Mouse (Mus musculus) hindbrain, embryonic 16.5 days (tissue): ENCODE measurements around the gene Filip1l. TPM values are rescaled to one million over a fixed set of nuclear protein-coding genes. Genes with fewer than 3 reads are reported as not detected.
A peak's percentile ranks its signal among the peaks of the same experiment; 100 is the strongest.

Source experiments
- ATAC-seq: fragments of 200-750 bp; cut with Nextera tagmentation; 2 replicates; pipeline ENCODE4 v1.8.0; 2017; ENCODE audit warnings: moderate TSS enrichment, moderate library complexity
- H3K27ac ChIP-seq: fragments of 300-500 bp; sonication (generic); 2 replicates; pipeline ENCODE4 v1.5.1; 2014; ENCODE audit warnings: low read depth, mild to moderate bottlenecking, control low read depth, low read length, moderate library complexity
- H3K27me3 ChIP-seq: fragments of 300-500 bp; sonication (generic); replicated peaks from 2 replicates; pipeline ENCODE4 v1.6.1; 2014; ENCODE audit warnings: low read length; ENCODE audit not compliant: control insufficient read depth, insufficient read depth
- H3K36me3 ChIP-seq: fragments of 300-500 bp; sonication (generic); 2 replicates; pipeline ENCODE4 v1.6.1; 2014; ENCODE audit warnings: mild to moderate bottlenecking, low read length, moderate library complexity, mixed read lengths; ENCODE audit not compliant: control insufficient read depth, insufficient read depth
- H3K4me1 ChIP-seq: fragments of 300-500 bp; sonication (generic); 2 replicates; pipeline ENCODE4 v1.6.1; 2014; ENCODE audit warnings: low read depth, low read length; ENCODE audit not compliant: control insufficient read depth, insufficient read depth
- H3K4me2 ChIP-seq: fragments of 300-500 bp; sonication (generic); 2 replicates; pipeline ENCODE4 v1.6.1; 2014; ENCODE audit warnings: mild to moderate bottlenecking, low read length, control low read depth, moderate library complexity
- H3K4me3 ChIP-seq: fragments of 300-500 bp; sonication (generic); 2 replicates; pipeline ENCODE4 v1.5.1; 2014; ENCODE audit warnings: mild to moderate bottlenecking, low read length, control low read depth, moderate library complexity
- H3K9ac ChIP-seq: fragments of 300-500 bp; sonication (generic); 2 replicates; pipeline ENCODE4 v1.6.1; 2014; ENCODE audit warnings: low read depth, mild to moderate bottlenecking, control low read depth, low read length, moderate library complexity
- H3K9me3 ChIP-seq: fragments of 300-500 bp; sonication (generic); 2 replicates; pipeline ENCODE4 v1.6.1; 2014; ENCODE audit warnings: mild to moderate bottlenecking, low read length, moderate library complexity; ENCODE audit not compliant: control insufficient read depth
- WGBS: fragments of 180-500 bp; shearing (Covaris S2); extraction: QIAGEN DNeasy Blood & Tissue Kit; methylation state at CpG from one replicate; pipeline ENCODE4 v1.1.7; 2014; 5-methylcytosine and 5-hydroxymethylcytosine counted together
- polyA plus RNA-seq: library from polyadenylated mRNA; unstranded; fragments of >200 nt; fragmentation: Nextera tagmentation; extraction: Ambion mirVana; gene quantifications from 2 replicates; pipeline ENCODE4 v1.2.1, GENCODE M21; 2015

The Filip1l gene
- polyA plus RNA-seq, 1 experiment from 2014 or later = 2.2 TPM

GRCm38 (mm10) chr16:57399566-57399965 lies 46.7 kb downstream of the Filip1l start:
- 89% methylated on average over 10 of the region's 10 CpGs for WGBS
- no peak for ATAC-seq

GRCm38 (mm10) chr16:57401702-57402101 lies 48.8 kb downstream of the Filip1l start:
- WGBS = 68% methylated on average over 6 of the region's 6 CpGs
- no peak overlapping the region for H3K4me2 ChIP-seq
- no peak for ATAC-seq
- no peaks in the 10 kb centered on the region for H3K9me3 ChIP-seq
- no peak overlapping the region for H3K9ac ChIP-seq
- H3K27me3 ChIP-seq = no peaks in the 10 kb centered on the region
- no peaks in the 10 kb centered on the region for H3K36me3 ChIP-seq
- H3K27ac ChIP-seq = no peak overlapping the region
- no peaks in the 10 kb centered on the region for H3K4me1 ChIP-seq
- no peak overlapping the region for H3K4me3 ChIP-seq

More at GRCm38 (mm10) chr16:57399566-57399965, 46.7 kb downstream of the Filip1l start:
- Histone ChIP-seq H3K27me3 (no peaks in the 10 kb centered on the region), H3K9ac (no peak overlapping the region), H3K9me3 (no peaks in the 10 kb centered on the region), H3K4me1 (no peaks in the 10 kb centered on the region), H3K36me3 (no peaks in the 10 kb centered on the region), H3K4me2 (no peak overlapping the region), H3K27ac (no peak overlapping the region), H3K4me3 (no peak overlapping the region)

- Histone ChIP-seq H3K9me3 (no peaks in the 10 kb centered on the region), H3K4me2 (no peak overlapping the region), H3K36me3 (no peaks in the 10 kb centered on the region), H3K27ac (no peak overlapping the region), H3K4me1 (no peaks in the 10 kb centered on the region), H3K9ac (no peak overlapping the region), H3K4me3 (no peak overlapping the region), H3K27me3 (no peaks in the 10 kb centered on the region)
- 84% methylated on average over 4 of the region's 4 CpGs for WGBS
- no peak for ATAC-seq
Measured at GRCm38 (mm10) chr16:57402910-57403309, 50.0 kb downstream of the Filip1l start.

GRCm38 (mm10) chr16:57403825-57404224 lies 50.9 kb downstream of the Filip1l start:
- no peaks in the 10 kb centered on the region for H3K9me3 ChIP-seq
- no peak overlapping the region for H3K4me2 ChIP-seq
- no peaks in the 10 kb centered on the region for H3K4me1 ChIP-seq
- no peaks in the 10 kb centered on the region for H3K27me3 ChIP-seq
- H3K9ac ChIP-seq = no peak overlapping the region
- no peaks in the 10 kb centered on the region for H3K36me3 ChIP-seq
- no peak overlapping the region for H3K27ac ChIP-seq
- no peak overlapping the region for H3K4me3 ChIP-seq
- 75% methylated on average over 5 of the region's 5 CpGs for WGBS
- peak; percentile 67 for ATAC-seq

GRCm38 (mm10) chr16:57412766-57413165 lies 59.9 kb downstream of the Filip1l start:
- no peaks in the 10 kb centered on the region for H3K27me3 ChIP-seq
- WGBS = 58% methylated on average over 4 of the region's 4 CpGs
- no peak overlapping the region for H3K4me2 ChIP-seq
- H3K27ac ChIP-seq = no peak overlapping the region
- no peak overlapping the region for H3K4me3 ChIP-seq
- H3K9me3 ChIP-seq = no peaks in the 10 kb centered on the region
- H3K9ac ChIP-seq = no peak overlapping the region
- ATAC-seq = no peak
- H3K4me1 ChIP-seq = no peaks in the 10 kb centered on the region
- no peaks in the 10 kb centered on the region for H3K36me3 ChIP-seq

- Histone ChIP-seq H3K4me3 (no peak overlapping the region), H3K36me3 (no peaks in the 10 kb centered on the region), H3K9me3 (no peaks in the 10 kb centered on the region), H3K9ac (no peak overlapping the region), H3K27ac (no peak overlapping the region), H3K27me3 (no peaks in the 10 kb centered on the region), H3K4me1 (no peaks in the 10 kb centered on the region), H3K4me2 (no peak overlapping the region)
- peak; percentile 80 for ATAC-seq
- WGBS = 34% methylated on average over 2 of the region's 2 CpGs
Measured at GRCm38 (mm10) chr16:57416049-57416448, 63.2 kb downstream of the Filip1l start.

GRCm38 (mm10) chr16:57417017-57417416 lies 64.1 kb downstream of the Filip1l start:
- peaks cover 2% of the 10 kb centered on the region; the same call in 1 of the 2 replicates for H3K4me1 ChIP-seq
- no peaks in the 10 kb centered on the region for H3K9me3 ChIP-seq
- H3K36me3 ChIP-seq = no peaks in the 10 kb centered on the region
- no peaks in the 10 kb centered on the region for H3K27me3 ChIP-seq
- H3K27ac ChIP-seq = no peak overlapping the region
- H3K4me3 ChIP-seq = no peak overlapping the region
- no peak overlapping the region for H3K4me2 ChIP-seq
- WGBS = 90% methylated on average over 9 of the region's 9 CpGs
- H3K9ac ChIP-seq = no peak overlapping the region
- no peak for ATAC-seq

GRCm38 (mm10) chr16:57417955-57418354 lies 65.1 kb downstream of the Filip1l start:
- H3K9ac ChIP-seq = no peak overlapping the region
- H3K36me3 ChIP-seq = no peaks in the 10 kb centered on the region
- no peak for ATAC-seq
- peaks cover 2% of the 10 kb centered on the region; the same call in 1 of the 2 replicates for H3K4me1 ChIP-seq
- no peak overlapping the region for H3K4me2 ChIP-seq
- 86% methylated on average over 1 of the region's 1 CpGs for WGBS
- no peak overlapping the region for H3K27ac ChIP-seq
- no peaks in the 10 kb centered on the region for H3K9me3 ChIP-seq
- H3K27me3 ChIP-seq = no peaks in the 10 kb centered on the region
- no peak overlapping the region for H3K4me3 ChIP-seq

GRCm38 (mm10) chr16:57419332-57419731 lies 66.4 kb downstream of the Filip1l start:
- H3K4me1 ChIP-seq = peaks cover 2% of the 10 kb centered on the region; the same call in 1 of the 2 replicates
- H3K36me3 ChIP-seq = no peaks in the 10 kb centered on the region
- 84% methylated on average over 5 of the region's 5 CpGs for WGBS
- no peak overlapping the region for H3K4me2 ChIP-seq
- ATAC-seq = no peak
- H3K27me3 ChIP-seq = no peaks in the 10 kb centered on the region
- H3K4me3 ChIP-seq = no peak overlapping the region
- H3K27ac ChIP-seq = no peak overlapping the region
- no peak overlapping the region; the same call in 1 of the 2 replicates for H3K9ac ChIP-seq
- no peaks in the 10 kb centered on the region for H3K9me3 ChIP-seq

GRCm38 (mm10) chr16:57419881-57420280 lies 67.0 kb downstream of the Filip1l start:
- WGBS = 84% methylated on average over 5 of the region's 5 CpGs
- Histone ChIP-seq H3K4me2 (no peak overlapping the region), H3K27ac (no peak overlapping the region), H3K9ac (no peak overlapping the region), H3K4me1 (peaks cover 2% of the 10 kb centered on the region; the same call in 1 of the 2 replicates), H3K36me3 (no peaks in the 10 kb centered on the region), H3K9me3 (no peaks in the 10 kb centered on the region), H3K4me3 (no peak overlapping the region), H3K27me3 (no peaks in the 10 kb centered on the region)
- ATAC-seq = no peak
